Mouse (Mus musculus): ENCODE results near the gene Slc16a10. TPM values are rescaled to one million over a fixed set of nuclear protein-coding genes. Genes with fewer than 3 reads are reported as not detected.
A peak's percentile ranks its signal among the peaks of the same experiment; 100 is the strongest.

Gene Slc16a10
- total and polyA plus RNA-seq, 3 experiments = 4.1 to 10.4 (median 4.5) TPM

- no peak overlapping the region for H3K4me3 ChIP-seq (replicated peaks in 1 of 3; ENCODE audit: low read depth in 2 of 3, low read length in 2 of 3, poor library complexity in 1 of 3)
- no peaks in the 10 kb centered on the region for H3K9me3 ChIP-seq (replicated peaks; ENCODE audit: low read length)
- dilution Hi-C loops (cut with MboI; ENCODE audit: extremely low pct_ligation_motif_present, extremely low pct_unique_long_range_greater_than_20kb, low sequenced_read_pairs) = no loop called here
- H3K27ac ChIP-seq (ENCODE audit: insufficient read depth, low read depth) = no peak overlapping the region
- no peak overlapping the region for H3K9ac ChIP-seq (ENCODE audit: insufficient read depth, low read depth)
- no peak overlapping the region for H3K4me2 ChIP-seq (ENCODE audit: insufficient read depth, low read depth, poor library complexity, severe bottlenecking)
- in situ Hi-C loops (cut with MboI; ENCODE audit: low pct_ligation_motif_present, low pct_unique_long_range_greater_than_20kb, low sequenced_read_pairs) = loop anchor here (5.0 kb wide), 1 partner anchor 35 kb away; no protein-coding TSS in a partner anchor
- TF ChIP-seq ETS1 (conservative IDR thresholded peaks at IDR 0.05; ENCODE audit: low read depth, low read length) = no peak
- TF ChIP-seq CHD2 (IDR thresholded peaks at IDR 0.05; ENCODE audit: low read length) = no peak
- no peak for TF ChIP-seq ZC3H11A (IDR thresholded peaks at IDR 0.05; ENCODE audit: low read depth, low read length)
- no peak for TF ChIP-seq PAX5 (IDR thresholded peaks at IDR 0.05; ENCODE audit: low read length)
- no peak for TF ChIP-seq CTCF (conservative IDR thresholded peaks at IDR 0.05 in 1 of 2, IDR thresholded peaks at IDR 0.05 in 1 of 2; ENCODE audit: low read depth in 2 of 2, low read length in 2 of 2)
- no peak for TF ChIP-seq KAT2A (IDR thresholded peaks at IDR 0.05; ENCODE audit: insufficient replicate concordance, low read length)
- TF ChIP-seq RAD21 (IDR thresholded peaks at IDR 0.05; ENCODE audit: low read depth, low read length) = no peak
- TF ChIP-seq SMC3 (IDR thresholded peaks at IDR 0.05; ENCODE audit: low read depth, low read length) = no peak
- TF ChIP-seq POLR2AphosphoS2 (IDR thresholded peaks at IDR 0.05; ENCODE audit: low read depth, low read length) = no peak
- no peak for TF ChIP-seq E2F4 (IDR thresholded peaks at IDR 0.05; ENCODE audit: insufficient replicate concordance, low read depth, low read length)
- peaks cover 2% of the 10 kb centered on the region for H3K27me3 ChIP-seq (replicated peaks)
- DNase-seq (ENCODE audit: extremely low read depth) = no peak
- no peaks in the 10 kb centered on the region for H3K36me3 ChIP-seq (replicated peaks in 1 of 2; ENCODE audit: control insufficient read depth in 1 of 2, insufficient read depth in 1 of 2, low read length in 1 of 2)
- no peaks in the 10 kb centered on the region for H3K79me2 ChIP-seq (replicated peaks; ENCODE audit: control insufficient read depth, extremely low read depth, insufficient read depth, poor library complexity, severe bottlenecking)
- peaks cover 2 to 8% of the 10 kb centered on the region in 2 experiments; a peak in 2 of 4 replicates for H3K4me1 ChIP-seq (ENCODE audit: control insufficient read depth in 1 of 2, insufficient read depth in 2 of 2)
Observed at GRCm38 (mm10) chr10:40147325-40148059, 5.4 kb upstream of the Slc16a10 start.

GRCm38 (mm10) chr10:40146451-40146850 is 4.4 kb upstream of the Slc16a10 start:
- Histone ChIP-seq H3K9me3 (replicated peaks; ENCODE audit: low read length) (no peaks in the 10 kb centered on the region), H3K79me2 (replicated peaks; ENCODE audit: control insufficient read depth, extremely low read depth, insufficient read depth, poor library complexity, severe bottlenecking) (no peaks in the 10 kb centered on the region), H3K27me3 (replicated peaks) (peaks cover 5% of the 10 kb centered on the region), H3K4me3 (replicated peaks in 1 of 3; ENCODE audit: low read depth in 2 of 3, low read length in 2 of 3, poor library complexity in 1 of 3) (no peak overlapping the region), H3K36me3 (replicated peaks in 1 of 2; ENCODE audit: control insufficient read depth in 1 of 2, insufficient read depth in 1 of 2, low read length in 1 of 2) (no peaks in the 10 kb centered on the region), H3K27ac (ENCODE audit: insufficient read depth, low read depth) (no peak overlapping the region), H3K4me1 (ENCODE audit: control insufficient read depth in 1 of 2, insufficient read depth in 2 of 2) (peaks cover 0 to 5% of the 10 kb centered on the region in 2 experiments; a peak in 2 of 4 replicates), H3K4me2 (ENCODE audit: insufficient read depth, low read depth, poor library complexity, severe bottlenecking) (no peak overlapping the region), H3K9ac (ENCODE audit: insufficient read depth, low read depth) (no peak overlapping the region)
- DNase-seq (ENCODE audit: extremely low read depth) = no peak
- no peak for TF ChIP-seq POLR2AphosphoS2 (IDR thresholded peaks at IDR 0.05; ENCODE audit: low read depth, low read length)
- dilution Hi-C loops (cut with MboI; ENCODE audit: extremely low pct_ligation_motif_present, extremely low pct_unique_long_range_greater_than_20kb, low sequenced_read_pairs) = no loop called here
- in situ Hi-C loops (cut with MboI; ENCODE audit: low pct_ligation_motif_present, low pct_unique_long_range_greater_than_20kb, low sequenced_read_pairs) = loop anchor here (5.0 kb wide), 1 partner anchor 36 kb away; no protein-coding TSS in a partner anchor

- peak; percentile 24 for DNase-seq (ENCODE audit: extremely low read depth)
- Histone ChIP-seq H3K9ac (ENCODE audit: insufficient read depth, low read depth) (no peak overlapping the region), H3K9me3 (replicated peaks; ENCODE audit: low read length) (no peaks in the 10 kb centered on the region), H3K4me1 (ENCODE audit: control insufficient read depth in 1 of 2, insufficient read depth in 2 of 2) (peaks cover 0 to 17% of the 10 kb centered on the region in 2 experiments; a peak in 3 of 4 replicates), H3K79me2 (replicated peaks; ENCODE audit: control insufficient read depth, extremely low read depth, insufficient read depth, poor library complexity, severe bottlenecking) (no peaks in the 10 kb centered on the region; the same call in 1 of the 2 replicates), H3K4me3 (replicated peaks in 1 of 3; ENCODE audit: low read depth in 2 of 3, low read length in 2 of 3, poor library complexity in 1 of 3) (no peak overlapping the region), H3K4me2 (ENCODE audit: insufficient read depth, low read depth, poor library complexity, severe bottlenecking) (no peak overlapping the region), H3K27ac (ENCODE audit: insufficient read depth, low read depth) (no peak overlapping the region), H3K36me3 (replicated peaks in 1 of 2; ENCODE audit: control insufficient read depth in 1 of 2, insufficient read depth in 1 of 2, low read length in 1 of 2) (no peaks in the 10 kb centered on the region), H3K27me3 (replicated peaks) (peaks cover 10% of the 10 kb centered on the region)
- TF ChIP-seq ZMIZ1 (IDR thresholded peaks at IDR 0.05; ENCODE audit: low read depth, low read length) (no peak), ZC3H11A (IDR thresholded peaks at IDR 0.05; ENCODE audit: low read depth, low read length) (no peak), GABPA (IDR thresholded peaks at IDR 0.05; ENCODE audit: insufficient replicate concordance, low read depth, low read length) (no peak), RCOR1 (conservative IDR thresholded peaks at IDR 0.05; ENCODE audit: low read depth, low read length) (no peak), IRF4 (IDR thresholded peaks at IDR 0.05; ENCODE audit: low read depth, low read length) (no peak), HCFC1 (IDR thresholded peaks at IDR 0.05; ENCODE audit: low read depth, low read length) (no peak), ELF1 (IDR thresholded peaks at IDR 0.05; ENCODE audit: low read depth, low read length) (no peak), PAX5 (IDR thresholded peaks at IDR 0.05; ENCODE audit: low read length) (no peak), USF2 (conservative IDR thresholded peaks at IDR 0.05; ENCODE audit: low read depth, low read length) (no peak), MAZ (IDR thresholded peaks at IDR 0.05; ENCODE audit: low read depth, low read length) (peak; percentile 43; the same call in 1 of the 2 replicates), TBP (conservative IDR thresholded peaks at IDR 0.05; ENCODE audit: low read depth, low read length) (no peak), CTCF (conservative IDR thresholded peaks at IDR 0.05 in 1 of 2, IDR thresholded peaks at IDR 0.05 in 1 of 2; ENCODE audit: low read depth in 2 of 2, low read length in 2 of 2) (no peak), ZNF384 (IDR thresholded peaks at IDR 0.05; ENCODE audit: low read depth, low read length) (no peak), ETS1 (conservative IDR thresholded peaks at IDR 0.05; ENCODE audit: low read depth, low read length) (no peak), MYC (IDR thresholded peaks at IDR 0.05; ENCODE audit: low read depth, low read length) (peak; percentile 58; the same call in 1 of the 2 replicates)
- dilution Hi-C loops (cut with MboI; ENCODE audit: extremely low pct_ligation_motif_present, extremely low pct_unique_long_range_greater_than_20kb, low sequenced_read_pairs) (no loop called here), in situ Hi-C loops (cut with MboI; ENCODE audit: low pct_ligation_motif_present, low pct_unique_long_range_greater_than_20kb, low sequenced_read_pairs) (loop anchor here (5.0 kb wide), 1 partner anchor 37 kb away; no protein-coding TSS in a partner anchor)
Observed at GRCm38 (mm10) chr10:40144815-40145214, 2.8 kb upstream of the Slc16a10 start.

All from CH12.LX (cell line).